Mouse (Mus musculus) MEL (cell line): ENCODE data around the gene Cep112. TPM values are rescaled to one million over a fixed set of nuclear protein-coding genes. Genes with fewer than 3 reads are reported as not detected.

Source experiments
- DNase-seq: peaks from one replicate; pipeline ENCODE4 v3.0.0; 2011; ENCODE audit warnings: low read depth, low spot score
- H3K27ac ChIP-seq: 2 replicates; pipeline ENCODE4 v1.5.1; 2012; ENCODE audit warnings: low read depth, mild to moderate bottlenecking, control low read depth, low read length, moderate library complexity; ENCODE audit not compliant: control insufficient read depth
- H3K27me3 ChIP-seq, 2 experiments: fragments of 150-350 bp in 1 of 2; sonication (generic) in 1 of 2; 2 replicates each; pipeline ENCODE4 v1.6.1; 2012; ENCODE audit warnings: low read length in 2 of 2, mild to moderate bottlenecking in 2 of 2, improper control_type of control experiment in 1 of 2, moderate library complexity in 1 of 2; ENCODE audit not compliant: insufficient read depth in 2 of 2, control insufficient read depth in 1 of 2
- H3K36me3 ChIP-seq, 2 experiments: 2 replicates each; pipeline ENCODE4 v1.6.1; 2012 to 2014; ENCODE audit warnings: low read length in 2 of 2, improper control_type of control experiment in 1 of 2, inconsistent platforms in 1 of 2, mild to moderate bottlenecking in 1 of 2; ENCODE audit not compliant: insufficient read depth in 2 of 2, control insufficient read depth in 1 of 2
- H3K4me1 ChIP-seq, 2 experiments: fragments of 150-350 bp in 1 of 2; sonication (generic) in 1 of 2; 2 replicates each; pipeline ENCODE4 v1.6.1; 2012; ENCODE audit warnings: low read length in 2 of 2, improper control_type of control experiment in 1 of 2, mild to moderate bottlenecking in 1 of 2; ENCODE audit not compliant: insufficient read depth in 2 of 2, control insufficient read depth in 1 of 2
- H3K4me3 ChIP-seq, 2 experiments: fragments of 150-350 bp in 1 of 2; sonication (generic) in 1 of 2; 2 replicates each; pipeline ENCODE4 v1.5.1; 2012; ENCODE audit warnings: low read depth in 2 of 2, low read length in 2 of 2, mild to moderate bottlenecking in 2 of 2, moderate library complexity in 2 of 2, control low read depth in 1 of 2, improper control_type of control experiment in 1 of 2; ENCODE audit not compliant: control insufficient read depth in 1 of 2, insufficient read depth in 1 of 2
- H3K79me2 ChIP-seq: 2 replicates; pipeline ENCODE4 v1.6.1; 2012; ENCODE audit warnings: mild to moderate bottlenecking, low read length, moderate library complexity; ENCODE audit not compliant: control insufficient read depth, poor library complexity, insufficient read depth
- H3K9ac ChIP-seq: 2 replicates; pipeline ENCODE4 v1.6.1; 2012; ENCODE audit warnings: low read depth, mild to moderate bottlenecking, control low read depth, low read length, moderate library complexity; ENCODE audit not compliant: control insufficient read depth, poor library complexity, severe bottlenecking
- H3K9me3 ChIP-seq: fragments of 150-350 bp; sonication (generic); replicated peaks from 2 replicates; pipeline ENCODE4 v1.6.1; 2012; ENCODE audit warnings: mild to moderate bottlenecking, low read length, improper control_type of control experiment, moderate library complexity; ENCODE audit not compliant: insufficient read depth
- BHLHE40 ChIP-seq: IDR thresholded peaks from 2 replicates; pipeline ENCODE4 v1.6.1; 2012; ENCODE audit warnings: low read depth, mild to moderate bottlenecking, inconsistent platforms, low read length, improper control_type of control experiment, borderline replicate concordance
- CTCF ChIP-seq, 3 experiments: IDR thresholded peaks in 2 of 3; conservative IDR thresholded peaks in 1 of 3; 2 replicates each; pipeline ENCODE4 v1.5.1; 2011 to 2012; ENCODE audit warnings: low read length in 3 of 3, low read depth in 2 of 3, mild to moderate bottlenecking in 2 of 3, improper control_type of control experiment in 1 of 3, inconsistent platforms in 1 of 3, mixed read lengths in 1 of 3, moderate library complexity in 1 of 3; ENCODE audit not compliant: control insufficient read depth in 1 of 3, insufficient read depth in 1 of 3, poor library complexity in 1 of 3, severe bottlenecking in 1 of 3
- E2F4 ChIP-seq: IDR thresholded peaks from 2 replicates; pipeline ENCODE4 v1.6.1; 2011; ENCODE audit warnings: low read depth, low read length, improper control_type of control experiment, borderline replicate concordance
- ELF1 ChIP-seq: IDR thresholded peaks from 2 replicates; pipeline ENCODE4 v1.6.1; 2014; ENCODE audit warnings: low read depth, mild to moderate bottlenecking, inconsistent platforms, low read length, improper control_type of control experiment, moderate library complexity
- ETS1 ChIP-seq: IDR thresholded peaks from 2 replicates; pipeline ENCODE4 v1.6.1; 2012; ENCODE audit warnings: low read depth, mild to moderate bottlenecking, inconsistent platforms, low read length, improper control_type of control experiment, moderate library complexity
- HCFC1 ChIP-seq: IDR thresholded peaks from 2 replicates; pipeline ENCODE4 v1.6.1; 2012; ENCODE audit warnings: low read depth, mild to moderate bottlenecking, inconsistent platforms, low read length, improper control_type of control experiment, moderate library complexity
- KAT2A ChIP-seq: conservative IDR thresholded peaks from 2 replicates; pipeline ENCODE4 v1.6.1; 2012; ENCODE audit warnings: low read depth, low read length, improper control_type of control experiment, inconsistent platforms
- MAX ChIP-seq: IDR thresholded peaks from 2 replicates; pipeline ENCODE4 v1.6.1; 2011; ENCODE audit warnings: low read length, improper control_type of control experiment
- MEF2A ChIP-seq: IDR thresholded peaks from 2 replicates; pipeline ENCODE4 v1.6.1; 2014; ENCODE audit warnings: low read depth, mild to moderate bottlenecking, inconsistent platforms, low read length, improper control_type of control experiment; ENCODE audit not compliant: poor library complexity, insufficient replicate concordance, severe bottlenecking; ENCODE audit errors: extremely low read depth
- MXI1 ChIP-seq: IDR thresholded peaks from 2 replicates; pipeline ENCODE4 v1.6.1; 2011; ENCODE audit warnings: mild to moderate bottlenecking, low read depth, low read length, improper control_type of control experiment
- MYB ChIP-seq: IDR thresholded peaks from 2 replicates; pipeline ENCODE4 v1.6.1; 2011; ENCODE audit warnings: mild to moderate bottlenecking, low read depth, low read length, improper control_type of control experiment
- MYC ChIP-seq: IDR thresholded peaks from 2 replicates; pipeline ENCODE4 v1.6.1; 2011; ENCODE audit warnings: low read depth, mild to moderate bottlenecking, low read length, improper control_type of control experiment, moderate library complexity
- POLR2AphosphoS2 ChIP-seq: IDR thresholded peaks from 2 replicates; pipeline ENCODE4 v1.6.1; 2011; ENCODE audit warnings: low read length, improper control_type of control experiment
- SIN3A ChIP-seq: IDR thresholded peaks from 2 replicates; pipeline ENCODE4 v1.6.1; 2012; ENCODE audit warnings: low read length, improper control_type of control experiment, inconsistent platforms
- TBP ChIP-seq: IDR thresholded peaks from 2 replicates; pipeline ENCODE4 v1.8.0; 2011; ENCODE audit warnings: low read depth, low read length, improper control_type of control experiment
- ZC3H11A ChIP-seq: IDR thresholded peaks from 2 replicates; pipeline ENCODE4 v1.6.1; 2012; ENCODE audit warnings: low read depth, mild to moderate bottlenecking, inconsistent platforms, low read length, improper control_type of control experiment
- ZKSCAN1 ChIP-seq: IDR thresholded peaks from 2 replicates; pipeline ENCODE4 v1.6.1; 2012; ENCODE audit warnings: low read depth, mild to moderate bottlenecking, inconsistent platforms, low read length, improper control_type of control experiment, moderate library complexity
- ZMIZ1 ChIP-seq: IDR thresholded peaks from 2 replicates; pipeline ENCODE4 v1.6.1; 2012; ENCODE audit warnings: low read depth, mild to moderate bottlenecking, inconsistent platforms, low read length, improper control_type of control experiment, moderate library complexity
- ZNF384 ChIP-seq: IDR thresholded peaks from 2 replicates; pipeline ENCODE4 v1.6.1; 2012; ENCODE audit warnings: low read depth, mild to moderate bottlenecking, inconsistent platforms, low read length, improper control_type of control experiment
- polyA plus RNA-seq, 2 experiments: library from polyadenylated mRNA; stranded (reverse) in 1 of 2; unstranded in 1 of 2; fragments of >175 nt in 1 of 2; fragments of >200 nt in 1 of 2; gene quantifications; 2 replicates each; pipeline versions ENCODE4 v1.2.1 to v1.2.4; 2012; ENCODE audit warnings: low replicate concordance in 2 of 2, low read depth in 1 of 2; ENCODE audit not compliant: insufficient read length in 2 of 2, insufficient read depth in 1 of 2, missing spikeins in 1 of 2
- total RNA-seq: library from RNA; depleted of rRNA; stranded (reverse); fragments of 300-350 nt; gene quantifications from 2 replicates; pipeline ENCODE4 v1.2.3, GENCODE M21; 2012

The Cep112 gene
- total and polyA plus RNA-seq, 3 experiments, result 1.3 TPM; not detected in 2

GRCm38 (mm10) chr11:108427191-108427590, 2.2 kb downstream of the Cep112 start:
- Histone ChIP-seq H3K27ac (no peak overlapping the region), H3K9me3 (no peaks in the 10 kb centered on the region), H3K4me1 (peaks cover 0 to 16% of the 10 kb centered on the region in 2 experiments; a peak in 2 of 4 replicates), H3K79me2 (no peaks in the 10 kb centered on the region), H3K27me3 (peaks cover 0 to 4% of the 10 kb centered on the region in 2 experiments; a peak in 3 of 4 replicates), H3K36me3 (peaks cover 0 to 3% of the 10 kb centered on the region in 2 experiments; a peak in 1 of 4 replicates), H3K9ac (no peak overlapping the region), H3K4me3 (no peak overlapping the region)
- DNase-seq, result no peak
- TF ChIP-seq MXI1 (no peak), MEF2A (no peak), TBP (no peak), MYB (no peak), ETS1 (no peak), MAX (no peak), POLR2AphosphoS2 (no peak), ZNF384 (no peak), BHLHE40 (no peak), KAT2A (no peak), ELF1 (no peak), HCFC1 (no peak), ZMIZ1 (no peak), ZKSCAN1 (no peak), MYC (no peak), CTCF (IDR thresholded peaks at IDR 0.05 in 2 of 3, conservative IDR thresholded peaks at IDR 0.05 in 1 of 3; ENCODE audit: control insufficient read depth in 1 of 3, insufficient read depth in 1 of 3, low read depth in 2 of 3, low read length in 3 of 3, poor library complexity in 1 of 3, severe bottlenecking in 1 of 3) (no peak), ZC3H11A (no peak), E2F4 (no peak), SIN3A (no peak)

GRCm38 (mm10) chr11:108429076-108429475, 4.1 kb downstream of the Cep112 start:
- no peak overlapping the region for H3K27ac ChIP-seq
- no peaks in the 10 kb centered on the region for H3K79me2 ChIP-seq
- TF ChIP-seq HCFC1 (no peak), TBP (no peak), ZKSCAN1 (no peak), MAX (no peak), MXI1 (no peak)
- TF ChIP-seq, all 39 proteins: peak for 0
- Histone ChIP-seq H3K27me3 (peaks cover 0 to 4% of the 10 kb centered on the region in 2 experiments; a peak in 3 of 4 replicates), H3K9me3 (no peaks in the 10 kb centered on the region), H3K36me3 (peaks cover 0 to 3% of the 10 kb centered on the region in 2 experiments; a peak in 1 of 4 replicates), H3K9ac (no peak overlapping the region), H3K4me3 (no peak overlapping the region), H3K4me1 (peaks cover 0 to 9% of the 10 kb centered on the region in 2 experiments; a peak in 2 of 4 replicates)
- no peak for DNase-seq
